Mouse (Mus musculus): ENCODE results near the gene B3gnt2. TPM values are rescaled to one million over a fixed set of nuclear protein-coding genes. Genes with fewer than 3 reads are reported as not detected.

Gene B3gnt2
- polyA plus RNA-seq, 1 experiment from 2014 or later: 2.9 TPM

DNA sequence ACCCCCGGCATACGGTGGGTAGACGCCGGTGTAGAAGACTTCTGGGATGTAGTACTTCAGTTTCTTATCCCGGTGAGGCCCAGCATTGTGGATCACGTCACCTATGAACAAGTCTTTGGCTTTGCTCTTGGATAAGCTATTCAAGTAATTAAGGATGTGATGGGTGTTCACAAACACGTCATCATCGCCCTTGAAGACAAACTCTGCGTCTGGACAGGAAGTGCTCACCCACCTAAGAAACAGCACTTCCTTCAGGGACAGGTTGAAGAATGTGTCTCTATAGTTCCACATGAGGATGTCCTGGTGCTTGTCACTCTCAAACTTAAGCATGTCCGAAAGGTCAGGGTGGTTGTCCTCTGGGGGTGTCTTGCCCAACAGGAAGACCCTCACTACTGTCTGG, 24.5 kb downstream of the B3gnt2 start:
- 89% methylated on average over 10 of the region's 10 CpGs for WGBS (ENCODE audit: insufficient replicate concordance)
- Histone ChIP-seq H3K4me3 (ENCODE audit: low read depth, low read length) (no peak overlapping the region), H3K27me3 (ENCODE audit: control insufficient read depth, insufficient read depth, low read length) (no peaks in the 10 kb centered on the region), H3K36me3 (ENCODE audit: control insufficient read depth, insufficient read depth, low read length) (no peaks in the 10 kb centered on the region), H3K27ac (ENCODE audit: low read depth, low read length) (no peak overlapping the region), H3K9ac (ENCODE audit: low read depth, low read length) (no peak overlapping the region), H3K4me1 (ENCODE audit: control insufficient read depth, insufficient read depth, low read length) (no peaks in the 10 kb centered on the region), H3K4me2 (no peak overlapping the region), H3K9me3 (replicated peaks; ENCODE audit: control insufficient read depth, low read length) (no peaks in the 10 kb centered on the region)
- no peak for ATAC-seq (replicated peaks; ENCODE audit: insufficient number of reproducible peaks, low FRiP score, low TSS enrichment)

DNA sequence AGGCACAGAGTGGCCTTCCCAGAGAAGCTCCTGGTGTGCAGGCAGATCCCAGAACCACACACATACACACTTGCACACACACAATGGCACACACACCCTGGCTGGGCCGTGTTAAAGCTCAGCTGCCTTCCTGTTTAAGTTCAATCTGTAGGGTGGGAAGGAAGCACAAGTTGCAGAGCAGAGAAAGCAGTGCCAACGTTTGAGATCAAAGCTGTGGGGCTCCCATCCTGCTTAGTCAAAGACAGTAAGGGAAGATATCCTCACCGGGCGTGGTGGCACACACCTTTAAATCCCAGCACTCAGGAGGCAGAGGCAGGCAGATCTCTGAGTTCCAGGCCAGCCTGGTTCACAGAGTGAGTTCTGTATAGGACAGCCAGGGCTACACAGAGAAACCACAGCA, 28.2 kb downstream of the B3gnt2 start:
- Histone ChIP-seq H3K4me2 (no peak overlapping the region), H3K4me1 (ENCODE audit: control insufficient read depth, insufficient read depth, low read length) (peaks cover 9% of the 10 kb centered on the region), H3K4me3 (ENCODE audit: low read depth, low read length) (no peak overlapping the region), H3K9me3 (replicated peaks; ENCODE audit: control insufficient read depth, low read length) (no peaks in the 10 kb centered on the region), H3K9ac (ENCODE audit: low read depth, low read length) (no peak overlapping the region), H3K36me3 (ENCODE audit: control insufficient read depth, insufficient read depth, low read length) (no peaks in the 10 kb centered on the region), H3K27ac (ENCODE audit: low read depth, low read length) (no peak overlapping the region), H3K27me3 (ENCODE audit: control insufficient read depth, insufficient read depth, low read length) (no peaks in the 10 kb centered on the region)
- WGBS (ENCODE audit: insufficient replicate concordance): 64% methylated on average over 4 of the region's 4 CpGs
- no peak for ATAC-seq (replicated peaks; ENCODE audit: insufficient number of reproducible peaks, low FRiP score, low TSS enrichment)

DNA sequence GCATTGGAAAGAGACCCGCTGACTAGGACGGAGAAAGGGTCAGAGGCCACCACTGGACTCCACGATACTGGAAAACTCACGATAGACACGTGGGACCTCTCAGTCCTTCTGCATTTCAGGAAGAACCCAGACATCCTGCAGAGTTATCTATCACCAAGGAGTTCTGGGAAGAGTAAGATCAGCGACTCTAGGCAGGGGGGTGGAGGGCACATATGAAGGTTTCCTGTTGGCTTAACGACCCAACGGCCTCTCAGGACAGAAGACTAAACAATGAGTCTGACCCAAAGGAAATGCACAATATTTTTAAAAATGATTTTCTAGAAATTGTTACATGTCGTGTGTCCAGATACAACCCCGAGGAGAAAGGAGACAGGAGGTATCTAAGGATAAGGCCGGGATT, 28.8 kb downstream of the B3gnt2 start:
- Histone ChIP-seq H3K4me1 (ENCODE audit: control insufficient read depth, insufficient read depth, low read length) (peaks cover 9% of the 10 kb centered on the region), H3K36me3 (ENCODE audit: control insufficient read depth, insufficient read depth, low read length) (no peaks in the 10 kb centered on the region), H3K9me3 (replicated peaks; ENCODE audit: control insufficient read depth, low read length) (no peaks in the 10 kb centered on the region), H3K27ac (ENCODE audit: low read depth, low read length) (no peak overlapping the region), H3K4me2 (no peak overlapping the region), H3K9ac (ENCODE audit: low read depth, low read length) (no peak overlapping the region), H3K27me3 (ENCODE audit: control insufficient read depth, insufficient read depth, low read length) (no peaks in the 10 kb centered on the region), H3K4me3 (ENCODE audit: low read depth, low read length) (no peak overlapping the region)
- 62% methylated on average over 11 of the region's 11 CpGs for WGBS (ENCODE audit: insufficient replicate concordance)
- ATAC-seq (replicated peaks; ENCODE audit: insufficient number of reproducible peaks, low FRiP score, low TSS enrichment): no peak

DNA sequence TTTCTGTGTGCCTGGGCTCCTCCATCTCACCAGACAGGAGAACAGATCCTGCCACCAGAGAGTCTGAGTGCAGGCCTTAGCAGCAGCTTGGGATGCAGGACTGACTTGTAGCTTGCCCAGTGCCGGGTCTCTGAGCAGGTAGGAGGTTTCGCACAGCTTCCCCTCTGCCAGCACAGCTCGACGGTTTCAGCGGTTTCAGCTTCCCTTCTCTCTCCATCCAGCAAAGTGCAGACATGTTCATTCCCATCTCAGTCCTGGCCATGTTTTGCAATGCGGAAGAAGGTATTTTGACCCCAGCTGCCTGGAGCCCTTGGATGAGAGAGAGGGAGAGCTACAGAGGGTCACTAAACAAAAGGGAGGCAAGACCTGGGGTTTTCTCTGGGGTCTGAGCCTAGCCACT, 30.1 kb downstream of the B3gnt2 start:
- Histone ChIP-seq H3K27me3 (ENCODE audit: control insufficient read depth, insufficient read depth, low read length) (no peaks in the 10 kb centered on the region), H3K4me1 (ENCODE audit: control insufficient read depth, insufficient read depth, low read length) (peaks cover 9% of the 10 kb centered on the region), H3K36me3 (ENCODE audit: control insufficient read depth, insufficient read depth, low read length) (no peaks in the 10 kb centered on the region), H3K9ac (ENCODE audit: low read depth, low read length) (no peak overlapping the region; the same call in 1 of the 2 replicates), H3K4me2 (no peak overlapping the region), H3K9me3 (replicated peaks; ENCODE audit: control insufficient read depth, low read length) (no peaks in the 10 kb centered on the region), H3K4me3 (ENCODE audit: low read depth, low read length) (no peak overlapping the region), H3K27ac (ENCODE audit: low read depth, low read length) (peak overlapping the region; percentile 7)
- 62% methylated on average over 6 of the region's 6 CpGs for WGBS (ENCODE audit: insufficient replicate concordance)
- no peak for ATAC-seq (replicated peaks; ENCODE audit: insufficient number of reproducible peaks, low FRiP score, low TSS enrichment)

GRCm38 (mm10) chr11:22830179-22830611, 30.6 kb downstream of the B3gnt2 start:
- Histone ChIP-seq H3K9ac (ENCODE audit: low read depth, low read length) (no peak overlapping the region), H3K4me1 (ENCODE audit: control insufficient read depth, insufficient read depth, low read length) (peaks cover 9% of the 10 kb centered on the region), H3K27ac (ENCODE audit: low read depth, low read length) (peak overlapping the region; percentile 7), H3K27me3 (ENCODE audit: control insufficient read depth, insufficient read depth, low read length) (no peaks in the 10 kb centered on the region), H3K4me2 (no peak overlapping the region), H3K4me3 (ENCODE audit: low read depth, low read length) (no peak overlapping the region), H3K36me3 (ENCODE audit: control insufficient read depth, insufficient read depth, low read length) (no peaks in the 10 kb centered on the region), H3K9me3 (replicated peaks; ENCODE audit: control insufficient read depth, low read length) (no peaks in the 10 kb centered on the region)
- ATAC-seq (replicated peaks; ENCODE audit: insufficient number of reproducible peaks, low FRiP score, low TSS enrichment): no peak
- WGBS (ENCODE audit: insufficient replicate concordance): 42% methylated on average over 5 of the region's 5 CpGs

- H3K4me3 ChIP-seq (ENCODE audit: low read depth, low read length): no peak overlapping the region
- WGBS (ENCODE audit: insufficient replicate concordance): 93% methylated on average over 15 of the region's 15 CpGs
Measured at GRCm38 (mm10) chr11:22828988-22829632, 31.7 kb downstream of the B3gnt2 start.

GRCm38 (mm10) chr11:22827514-22828080, 33.2 kb downstream of the B3gnt2 start:
- no peaks in the 10 kb centered on the region for H3K9me3 ChIP-seq (replicated peaks; ENCODE audit: control insufficient read depth, low read length)
- no peak overlapping the region for H3K9ac ChIP-seq (ENCODE audit: low read depth, low read length)
- no peak for ATAC-seq (replicated peaks; ENCODE audit: insufficient number of reproducible peaks, low FRiP score, low TSS enrichment)
- no peaks in the 10 kb centered on the region for H3K36me3 ChIP-seq (ENCODE audit: control insufficient read depth, insufficient read depth, low read length)
- H3K4me3 ChIP-seq (ENCODE audit: low read depth, low read length): no peak overlapping the region
- H3K4me2 ChIP-seq: no peak overlapping the region
- no peaks in the 10 kb centered on the region for H3K27me3 ChIP-seq (ENCODE audit: control insufficient read depth, insufficient read depth, low read length)
- H3K4me1 ChIP-seq (ENCODE audit: control insufficient read depth, insufficient read depth, low read length): peaks cover 9% of the 10 kb centered on the region
- H3K27ac ChIP-seq (ENCODE audit: low read depth, low read length): no peak overlapping the region
- WGBS (ENCODE audit: insufficient replicate concordance): 80% methylated on average over 4 of the region's 4 CpGs

More at GRCm38 (mm10) chr11:22828988-22829632, 31.7 kb downstream of the B3gnt2 start:
- H3K4me1 ChIP-seq (ENCODE audit: control insufficient read depth, insufficient read depth, low read length): peaks cover 9% of the 10 kb centered on the region
- no peak overlapping the region for H3K4me2 ChIP-seq
- H3K9ac ChIP-seq (ENCODE audit: low read depth, low read length): no peak overlapping the region
- H3K27me3 ChIP-seq (ENCODE audit: control insufficient read depth, insufficient read depth, low read length): no peaks in the 10 kb centered on the region
- no peak overlapping the region for H3K27ac ChIP-seq (ENCODE audit: low read depth, low read length)
- H3K9me3 ChIP-seq (replicated peaks; ENCODE audit: control insufficient read depth, low read length): no peaks in the 10 kb centered on the region
- no peaks in the 10 kb centered on the region for H3K36me3 ChIP-seq (ENCODE audit: control insufficient read depth, insufficient read depth, low read length)
- no peak for ATAC-seq (replicated peaks; ENCODE audit: insufficient number of reproducible peaks, low FRiP score, low TSS enrichment)

GRCm38 (mm10) chr11:22826665-22827064, 34.1 kb downstream of the B3gnt2 start:
- no peaks in the 10 kb centered on the region for H3K27me3 ChIP-seq (ENCODE audit: control insufficient read depth, insufficient read depth, low read length)
- WGBS (ENCODE audit: insufficient replicate concordance): 86% methylated on average over 6 of the region's 6 CpGs
- ATAC-seq (replicated peaks; ENCODE audit: insufficient number of reproducible peaks, low FRiP score, low TSS enrichment): no peak

GRCm38 (mm10) chr11:22826051-22826450, 34.7 kb downstream of the B3gnt2 start:
- WGBS (ENCODE audit: insufficient replicate concordance): 87% methylated on average over 14 of the region's 14 CpGs
- Histone ChIP-seq H3K4me2 (no peak overlapping the region), H3K36me3 (ENCODE audit: control insufficient read depth, insufficient read depth, low read length) (no peaks in the 10 kb centered on the region), H3K27me3 (ENCODE audit: control insufficient read depth, insufficient read depth, low read length) (no peaks in the 10 kb centered on the region), H3K4me3 (ENCODE audit: low read depth, low read length) (no peak overlapping the region), H3K9me3 (replicated peaks; ENCODE audit: control insufficient read depth, low read length) (no peaks in the 10 kb centered on the region), H3K9ac (ENCODE audit: low read depth, low read length) (no peak overlapping the region), H3K27ac (ENCODE audit: low read depth, low read length) (no peak overlapping the region), H3K4me1 (ENCODE audit: control insufficient read depth, insufficient read depth, low read length) (peaks cover 9% of the 10 kb centered on the region)
- ATAC-seq (replicated peaks; ENCODE audit: insufficient number of reproducible peaks, low FRiP score, low TSS enrichment): no peak

More at GRCm38 (mm10) chr11:22826665-22827064, 34.1 kb downstream of the B3gnt2 start:
- H3K4me1 ChIP-seq (ENCODE audit: control insufficient read depth, insufficient read depth, low read length): peaks cover 9% of the 10 kb centered on the region
- H3K9me3 ChIP-seq (replicated peaks; ENCODE audit: control insufficient read depth, low read length): no peaks in the 10 kb centered on the region
- no peak overlapping the region for H3K4me2 ChIP-seq
- no peak overlapping the region for H3K4me3 ChIP-seq (ENCODE audit: low read depth, low read length)
- no peak overlapping the region for H3K27ac ChIP-seq (ENCODE audit: low read depth, low read length)
- no peak overlapping the region for H3K9ac ChIP-seq (ENCODE audit: low read depth, low read length)
- H3K36me3 ChIP-seq (ENCODE audit: control insufficient read depth, insufficient read depth, low read length): no peaks in the 10 kb centered on the region

Data from heart, embryonic 11.5 days (tissue).